Mouse (Mus musculus) forebrain, embryonic 14.5 days (tissue): Measurements from ENCODE around the gene Cyp2d22. TPM values are rescaled to one million over a fixed set of nuclear protein-coding genes. Genes with fewer than 3 reads are reported as not detected.
"Not testable (repeated sequence)": the region's sequence is repeated elsewhere in the genome, so short reads cannot be mapped to it uniquely, and the experiment has no call there.

Source experiments
- ATAC-seq: fragments of 200-750 bp; cut with Nextera tagmentation; 2 replicates; pipeline ENCODE4 v1.8.0; 2017; ENCODE audit warnings: mild to moderate bottlenecking, moderate library complexity
- DNase-seq: peaks from one replicate; pipeline ENCODE4 v3.0.0-alpha.2; 2015; ENCODE audit warnings: low spot score
- H3K27ac ChIP-seq: fragments of 300-500 bp; sonication (generic); 2 replicates; pipeline ENCODE4 v1.5.1; 2014; ENCODE audit warnings: low read depth, mild to moderate bottlenecking, control low read depth, low read length, moderate library complexity
- H3K27me3 ChIP-seq: fragments of 300-500 bp; sonication (generic); replicated peaks from 2 replicates; pipeline ENCODE4 v1.6.1; 2014; ENCODE audit warnings: low read length, control low read depth, mixed read lengths; ENCODE audit not compliant: control insufficient read depth, insufficient read depth
- H3K36me3 ChIP-seq: fragments of 300-500 bp; sonication (generic); 2 replicates; pipeline ENCODE4 v1.6.1; 2014; ENCODE audit warnings: low read length, control low read depth; ENCODE audit not compliant: control insufficient read depth, insufficient read depth
- H3K4me1 ChIP-seq: fragments of 300-500 bp; sonication (generic); 2 replicates; pipeline ENCODE4 v1.6.1; 2014; ENCODE audit warnings: antibody characterized with exemption, low read length, control low read depth; ENCODE audit not compliant: control insufficient read depth, insufficient read depth
- H3K4me2 ChIP-seq: fragments of 300-500 bp; sonication (generic); 2 replicates; pipeline ENCODE4 v1.6.1; 2014; ENCODE audit warnings: mild to moderate bottlenecking, control low read depth, low read length
- H3K4me3 ChIP-seq: fragments of 300-500 bp; sonication (generic); 2 replicates; pipeline ENCODE4 v1.5.1; 2014; ENCODE audit warnings: low read depth, low read length, control low read depth
- H3K9ac ChIP-seq: fragments of 300-500 bp; sonication (generic); 2 replicates; pipeline ENCODE4 v1.6.1; 2014; ENCODE audit warnings: mild to moderate bottlenecking, low read length, control low read depth, moderate library complexity
- H3K9me3 ChIP-seq: fragments of 300-500 bp; sonication (generic); replicated peaks from 2 replicates; pipeline ENCODE4 v1.6.1; 2016; ENCODE audit warnings: low read length, control low read depth, mixed read lengths; ENCODE audit not compliant: control insufficient read depth
- WGBS: fragments of 180-500 bp; shearing (Covaris S2); extraction: QIAGEN DNeasy Blood & Tissue Kit; methylation state at CpG from one replicate; pipeline ENCODE4 v1.1.7; 2014; 5-methylcytosine and 5-hydroxymethylcytosine counted together
- polyA plus RNA-seq: library from polyadenylated mRNA; unstranded; fragments of >200 nt; fragmentation: Nextera tagmentation; extraction: Ambion mirVana; gene quantifications from 2 replicates; pipeline ENCODE4 v1.2.1, GENCODE M21; 2014

Cyp2d22 gene
- polyA plus RNA-seq, 1 experiment from 2014 or later: 0.63 TPM

DNA sequence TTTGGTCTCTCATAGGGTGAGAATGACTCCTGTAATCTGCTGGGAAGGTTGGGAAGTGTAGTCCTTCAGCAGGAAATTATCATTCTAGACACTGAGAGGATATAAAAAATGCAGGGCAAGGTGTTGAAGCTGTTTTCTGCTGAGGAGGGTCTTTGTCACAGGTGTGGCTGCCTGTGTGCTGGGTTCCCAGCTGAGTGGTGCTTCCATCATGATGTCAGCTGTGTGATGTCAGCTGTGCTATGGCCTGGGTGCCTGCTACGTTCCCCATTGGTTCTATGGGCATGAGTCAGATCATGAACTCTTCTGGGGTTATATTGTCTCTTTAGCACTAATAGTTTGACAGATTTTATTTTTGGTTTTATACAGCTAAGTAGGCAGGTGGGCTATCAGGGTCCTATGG, 11.2 kb downstream of the Cyp2d22 start:
- Histone ChIP-seq H3K27me3 (no peaks in the 10 kb centered on the region), H3K4me1 (no peaks in the 10 kb centered on the region)
- 74% methylated on average over 1 of the region's 1 CpGs for WGBS

GRCm38 (mm10) chr15:82368146-82368545, 11.9 kb downstream of the Cyp2d22 start:
- no peak overlapping the region for H3K4me2 ChIP-seq
- H3K4me3 ChIP-seq: no peak overlapping the region
- H3K36me3 ChIP-seq: no peaks in the 10 kb centered on the region
- ATAC-seq (no peak), DNase-seq (no peak)
- no peaks in the 10 kb centered on the region for H3K9me3 ChIP-seq
- no peaks in the 10 kb centered on the region for H3K4me1 ChIP-seq
- 91% methylated on average over 4 of the region's 4 CpGs for WGBS
- no peak overlapping the region for H3K27ac ChIP-seq
- no peaks in the 10 kb centered on the region for H3K27me3 ChIP-seq
- no peak overlapping the region for H3K9ac ChIP-seq

More for the DNA sequence above, 11.2 kb downstream of the Cyp2d22 start:
- no peak for DNase-seq
- Histone ChIP-seq H3K9ac (no peak overlapping the region), H3K9me3 (no peaks in the 10 kb centered on the region), H3K36me3 (no peaks in the 10 kb centered on the region), H3K27ac (no peak overlapping the region), H3K4me2 (no peak overlapping the region), H3K4me3 (no peak overlapping the region)
- ATAC-seq: no peak

DNA sequence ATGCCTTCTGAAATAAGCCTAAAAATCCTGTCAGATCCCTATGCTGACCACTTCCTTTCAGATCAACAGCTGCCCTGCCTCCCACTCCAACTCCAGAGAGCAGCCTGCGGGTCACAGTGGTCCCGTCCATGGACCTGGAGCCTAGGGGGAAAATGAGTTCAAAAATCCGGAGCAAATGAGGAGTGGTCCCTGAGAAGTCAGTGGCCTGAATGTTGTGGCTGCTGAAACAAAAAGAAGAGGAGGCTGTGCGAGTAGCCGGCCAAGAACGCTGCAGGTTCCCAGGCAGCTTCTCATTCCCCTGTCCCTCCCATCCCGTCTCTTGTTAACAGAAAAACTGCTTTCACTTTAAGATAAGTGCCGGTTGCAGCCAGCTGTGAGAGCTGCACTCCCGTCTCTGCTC, 15.5 kb downstream of the Cyp2d22 start:
- 20% methylated on average over 6 of the region's 9 CpGs for WGBS
- H3K27me3 ChIP-seq: not testable (repeated sequence)

GRCm38 (mm10) chr15:82363801-82364200, 16.3 kb downstream of the Cyp2d22 start:
- not testable (repeated sequence) for DNase-seq, H3K9me3 ChIP-seq, H3K27ac ChIP-seq, ATAC-seq, H3K4me3 ChIP-seq, H3K4me2 ChIP-seq, H3K36me3 ChIP-seq, H3K4me1 ChIP-seq, H3K9ac ChIP-seq, H3K27me3 ChIP-seq
- WGBS: 88% methylated on average over 7 of the region's 12 CpGs

More for the DNA sequence above, 15.5 kb downstream of the Cyp2d22 start:
- not testable (repeated sequence) for H3K9me3 ChIP-seq, H3K9ac ChIP-seq, H3K4me1 ChIP-seq, H3K27ac ChIP-seq, ATAC-seq, DNase-seq, H3K4me2 ChIP-seq, H3K36me3 ChIP-seq, H3K4me3 ChIP-seq

DNA sequence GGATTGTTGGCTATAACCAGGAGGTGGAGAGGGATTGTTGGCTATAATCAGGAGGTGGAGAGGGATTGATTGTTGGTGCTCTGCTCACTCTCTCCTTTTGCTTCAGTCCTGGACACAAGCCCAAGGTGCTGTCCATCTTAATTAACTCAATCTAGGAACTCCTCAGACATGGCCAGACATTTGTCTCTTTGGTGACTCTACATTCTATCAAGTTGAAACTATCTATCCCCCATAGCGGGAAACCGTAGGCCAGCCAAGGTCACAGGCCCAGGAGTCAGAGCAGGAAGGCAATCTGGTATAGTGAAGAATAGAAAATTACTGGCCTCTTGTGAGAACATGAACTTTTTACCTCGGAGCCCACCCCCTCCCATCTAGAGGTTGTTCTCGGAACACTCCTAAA, 17.8 kb downstream of the Cyp2d22 start:
- no peak for DNase-seq
- H3K27ac ChIP-seq: no peak overlapping the region
- H3K9ac ChIP-seq: no peak overlapping the region
- H3K27me3 ChIP-seq: no peaks in the 10 kb centered on the region
- H3K4me3 ChIP-seq: no peak overlapping the region
- H3K4me1 ChIP-seq: no peaks in the 10 kb centered on the region
- H3K9me3 ChIP-seq: no peaks in the 10 kb centered on the region
- H3K4me2 ChIP-seq: no peak overlapping the region
- WGBS: 90% methylated on average over 3 of the region's 4 CpGs
- ATAC-seq: no peak
- H3K36me3 ChIP-seq: no peaks in the 10 kb centered on the region

DNA sequence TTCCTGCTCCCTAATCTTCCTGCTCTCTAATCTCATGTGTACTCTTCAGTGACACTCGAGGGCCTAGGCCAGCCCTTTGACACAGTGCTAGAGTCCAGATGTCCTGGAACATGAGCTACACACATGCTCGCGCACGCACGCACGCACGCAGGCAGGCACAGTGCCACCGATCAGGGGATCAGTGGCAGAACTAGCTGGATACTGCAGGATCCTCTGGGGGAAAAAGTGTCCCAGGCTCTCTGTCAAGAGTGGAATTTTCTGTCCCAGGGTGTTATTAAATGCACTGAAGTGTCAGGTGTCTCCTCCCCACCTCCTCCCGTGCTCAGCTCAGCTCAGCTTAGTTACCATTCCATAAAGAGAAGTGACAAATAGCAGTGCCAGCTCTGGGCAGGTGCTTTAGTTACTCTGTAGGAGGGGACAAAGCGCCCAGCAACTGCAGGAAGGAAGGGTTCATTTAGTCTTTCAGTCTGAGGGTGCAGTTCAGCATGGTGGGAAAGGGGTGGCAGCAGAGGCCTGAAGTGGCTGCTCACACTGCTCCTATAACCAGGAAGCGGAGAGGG, 18.5 kb downstream of the Cyp2d22 start:
- H3K27ac ChIP-seq: no peak overlapping the region
- H3K36me3 ChIP-seq: no peaks in the 10 kb centered on the region
- no peak overlapping the region for H3K4me2 ChIP-seq
- ATAC-seq (no peak), DNase-seq (no peak)
- no peaks in the 10 kb centered on the region for H3K9me3 ChIP-seq
- no peak overlapping the region for H3K9ac ChIP-seq
- no peak overlapping the region for H3K4me3 ChIP-seq
- H3K27me3 ChIP-seq: no peaks in the 10 kb centered on the region
- WGBS: 78% methylated on average over 11 of the region's 11 CpGs
- H3K4me1 ChIP-seq: no peaks in the 10 kb centered on the region

DNA sequence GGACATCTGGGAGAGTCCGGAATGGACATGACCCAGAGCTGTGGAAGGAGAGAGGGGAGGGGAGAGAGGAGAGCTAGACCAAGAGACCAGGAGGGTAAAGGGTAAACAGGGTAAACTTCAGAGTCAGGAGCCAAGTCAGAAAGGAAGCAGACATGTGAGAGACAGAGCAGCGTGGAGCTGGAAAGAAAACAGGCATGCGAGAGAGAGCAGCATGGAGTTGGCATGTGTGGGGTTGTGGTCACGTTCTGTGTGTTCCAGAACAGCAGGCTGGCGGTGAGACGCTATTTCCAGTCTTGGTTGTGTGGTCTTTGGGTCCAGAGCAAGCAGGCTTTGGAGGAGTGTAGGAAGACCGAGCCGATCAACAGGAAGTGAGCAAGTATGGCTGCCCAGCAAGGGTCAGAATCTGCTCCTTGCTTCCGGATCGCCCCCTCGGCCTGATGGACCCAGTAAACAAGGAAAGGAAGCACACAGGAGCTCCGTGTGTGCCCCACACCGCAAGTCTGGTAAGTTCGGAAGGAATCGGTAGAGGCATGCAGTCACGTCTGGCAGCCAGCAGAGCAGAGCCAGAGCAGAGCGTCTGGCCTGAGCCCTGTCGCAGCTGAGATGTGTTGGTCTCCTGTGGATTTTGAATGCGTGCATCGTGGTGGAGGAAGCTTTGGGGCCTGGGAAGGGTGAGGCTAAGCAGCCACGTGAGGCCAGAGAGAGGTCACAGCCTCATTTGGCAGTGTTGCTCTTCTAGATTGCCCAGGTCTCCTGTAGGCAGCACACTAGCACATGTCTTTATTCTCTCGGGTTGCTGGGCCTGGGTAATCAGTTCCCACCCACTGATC, 21.4 kb downstream of the Cyp2d22 start:
- Histone ChIP-seq H3K4me1 (peaks cover 3% of the 10 kb centered on the region; the same call in 1 of the 2 replicates), H3K9ac (no peak overlapping the region), H3K4me2 (no peak overlapping the region), H3K27me3 (no peaks in the 10 kb centered on the region), H3K4me3 (no peak overlapping the region), H3K36me3 (no peaks in the 10 kb centered on the region), H3K9me3 (no peaks in the 10 kb centered on the region), H3K27ac (no peak overlapping the region)
- DNase-seq (no peak), ATAC-seq (no peak)
- WGBS: 69% methylated on average over 22 of the region's 22 CpGs

DNA sequence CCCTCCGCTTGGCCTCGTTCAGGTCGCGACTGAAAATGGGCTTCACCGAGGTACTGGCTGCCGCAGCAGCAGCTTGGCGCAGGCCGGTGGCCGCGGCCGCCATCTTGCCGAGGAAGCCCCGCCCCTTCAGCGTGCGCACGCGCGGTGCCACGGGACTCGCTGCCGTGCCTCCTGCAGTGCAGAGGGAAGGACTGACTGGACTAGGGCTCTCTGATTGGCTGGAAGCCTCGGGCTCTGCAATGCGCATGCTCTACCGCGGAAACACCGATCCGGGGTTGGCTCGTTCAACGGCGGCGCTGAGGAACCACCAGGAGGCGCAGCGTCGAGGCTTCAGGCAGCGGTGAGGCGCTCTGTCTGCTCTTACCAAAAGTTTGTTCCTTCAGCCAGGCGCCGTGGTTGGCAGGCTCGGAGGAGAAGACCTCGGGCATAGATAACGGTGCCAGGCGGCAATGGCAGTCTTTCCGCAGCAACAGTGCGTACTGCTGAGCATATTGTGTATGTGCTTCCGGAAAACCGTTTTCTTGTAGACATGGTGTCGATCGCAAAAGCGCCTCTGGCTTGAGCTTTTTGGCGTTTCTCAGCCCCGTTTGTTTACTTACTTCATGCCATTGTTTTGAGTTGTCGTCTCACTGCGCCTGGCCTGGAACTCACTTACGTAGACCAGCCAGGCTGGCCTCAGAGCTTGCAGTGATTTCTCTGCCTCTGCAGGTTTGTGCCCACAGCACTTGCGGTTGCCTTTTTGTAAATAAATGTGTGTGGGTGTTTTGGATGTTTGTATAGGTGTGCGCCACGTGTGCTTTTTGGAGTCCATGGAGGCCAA, 25.7 kb downstream of the Cyp2d22 start, which contains the start of gene Ndufa6:
TSS of gene Ndufa6 (minus strand) at position 197 of the 820 bp plus-strand sequence.
- Histone ChIP-seq H3K4me1 (peaks cover 12% of the 10 kb centered on the region), H3K4me3 (peak within 1 kb of the TSS; percentile 92), H3K9me3 (no peaks in the 10 kb centered on the region), H3K4me2 (peak within 1 kb of the TSS; percentile 84), H3K27me3 (no peaks in the 10 kb centered on the region), H3K36me3 (peaks cover 19% of the 10 kb centered on the region), H3K9ac (peak within 1 kb of the TSS; percentile 98), H3K27ac (peak within 1 kb of the TSS; percentile 84)
- WGBS: under 1% methylated on average over 57 of the region's 57 CpGs
- DNase-seq: peak; percentile 99
- peak; percentile 100 for ATAC-seq
